12 mouse cellular contexts compared by ENCODE assay signal in genomic region chr7:110903226-110903625, GRCm38 (mm10). TPM values are rescaled to one million over a fixed set of nuclear protein-coding genes. Genes with fewer than 3 reads are reported as not detected.
A peak's percentile ranks its signal among the peaks of the same experiment; 100 is the strongest.
DNase-seq lines count a peak whose midpoint lies in the region; ATAC-seq and TF ChIP-seq lines count a peak whose summit lies in the region.
"Had no signal": no experiment of that assay in that cellular context is flagged by ENCODE, and none has a peak within 500 bp of the region (broad histone marks: within the 10 kb centered on the region; RNA-seq: fewer than 3 reads in every experiment).

No protein-coding gene starts in this region.

- peaks cover 23% of the 10 kb centered on the region for H3K4me1 ChIP-seq in G1E (ENCODE audit: insufficient read depth, low read depth, low read length)
- no peaks in the 10 kb centered on the region for H3K4me1 ChIP-seq in intestine, postnatal 0 days (replicated peaks; ENCODE audit: control insufficient read depth, insufficient read depth, low read length)
- peaks cover 2% of the 10 kb centered on the region; the same call in 1 of the 2 replicates for H3K4me1 ChIP-seq in lung, postnatal 0 days (ENCODE audit: insufficient read depth, low read depth, low read length)
- H3K4me1 ChIP-seq in forebrain, embryonic 12.5 days: no peaks in the 10 kb centered on the region
- H3K4me1 ChIP-seq: midbrain, embryonic 10.5 days; neural tube, embryonic 12.5 days had no signal

- intact Hi-C loops in left cerebral cortex, postnatal 4 days (cut with DNase I): no loop called here

- H3K4me2 ChIP-seq in intestine, postnatal 0 days (replicated peaks; ENCODE audit: low read depth): no peak overlapping the region
- no peak overlapping the region for H3K4me2 ChIP-seq in lung, postnatal 0 days (replicated peaks; ENCODE audit: low read depth, low read length)
- H3K4me2 ChIP-seq in forebrain, embryonic 12.5 days: no peak overlapping the region
- H3K4me2 ChIP-seq: neural tube, embryonic 12.5 days had no signal

- H3K36me3 ChIP-seq in G1E (replicated peaks): no peaks in the 10 kb centered on the region
- H3K36me3 ChIP-seq in intestine, postnatal 0 days (ENCODE audit: control insufficient read depth, insufficient read depth): peaks cover 4% of the 10 kb centered on the region; the same call in 1 of the 2 replicates
- no peaks in the 10 kb centered on the region for H3K36me3 ChIP-seq in lung, postnatal 0 days (ENCODE audit: insufficient read depth, low read length)
- no peaks in the 10 kb centered on the region for H3K36me3 ChIP-seq in forebrain, embryonic 12.5 days (replicated peaks)
- H3K36me3 ChIP-seq: midbrain, embryonic 10.5 days; neural tube, embryonic 12.5 days had no signal

- WGBS in intestine, postnatal 0 days: 62% methylated on average over 7 of the region's 7 CpGs
- WGBS in lung, postnatal 0 days: 33% methylated on average over 7 of the region's 7 CpGs
- WGBS in forebrain, embryonic 12.5 days: 87% methylated on average over 7 of the region's 7 CpGs

- H3K27ac ChIP-seq in intestine, postnatal 0 days (ENCODE audit: low read depth, low read length): no peak overlapping the region
- H3K27ac ChIP-seq in lung, postnatal 0 days (ENCODE audit: low read length): peak overlapping the region; percentile 32; the same call in 1 of the 2 replicates
- H3K27ac ChIP-seq in forebrain, embryonic 12.5 days: no peak overlapping the region
- H3K27ac ChIP-seq: midbrain, embryonic 10.5 days; neural tube, embryonic 12.5 days had no signal

- TF ChIP-seq CTCF in G1E (IDR thresholded peaks at IDR 0.05; ENCODE audit: low read depth, low read length): no peak
- no peak for TF ChIP-seq CTCF in intestine, postnatal 0 days (IDR thresholded peaks at IDR 0.05; ENCODE audit: low read depth)
- TF ChIP-seq CTCF in lung, postnatal 0 days (IDR thresholded peaks at IDR 0.05): no peak

- no peaks in the 10 kb centered on the region for H3K9me3 ChIP-seq in G1E (replicated peaks)
- H3K9me3 ChIP-seq in intestine, postnatal 0 days (ENCODE audit: control insufficient read depth): no peaks in the 10 kb centered on the region
- H3K9me3 ChIP-seq in lung, postnatal 0 days (ENCODE audit: low read length): no peaks in the 10 kb centered on the region
- H3K9me3 ChIP-seq in forebrain, embryonic 12.5 days: no peaks in the 10 kb centered on the region
- H3K9me3 ChIP-seq: midbrain, embryonic 10.5 days; neural tube, embryonic 12.5 days had no signal

- H3K27me3 ChIP-seq in G1E (ENCODE audit: insufficient read depth, low read length): peaks cover 2% of the 10 kb centered on the region; the same call in 1 of the 2 replicates
- H3K27me3 ChIP-seq in intestine, postnatal 0 days (replicated peaks; ENCODE audit: control insufficient read depth, insufficient read depth, low read length): no peaks in the 10 kb centered on the region
- H3K27me3 ChIP-seq in lung, postnatal 0 days (replicated peaks; ENCODE audit: insufficient read depth, low read length): no peaks in the 10 kb centered on the region
- H3K27me3 ChIP-seq in forebrain, embryonic 12.5 days: no peaks in the 10 kb centered on the region
- H3K27me3 ChIP-seq: neural tube, embryonic 12.5 days had no signal

- H3K4me3 ChIP-seq in G1E (ENCODE audit: low read depth, low read length): no peak overlapping the region
- H3K4me3 ChIP-seq in intestine, postnatal 0 days (ENCODE audit: low read depth, low read length): no peak overlapping the region
- no peak overlapping the region for H3K4me3 ChIP-seq in lung, postnatal 0 days (ENCODE audit: low read depth, low read length)
- no peak overlapping the region for H3K4me3 ChIP-seq in forebrain, embryonic 12.5 days (replicated peaks)
- H3K4me3 ChIP-seq: midbrain, embryonic 10.5 days; neural tube, embryonic 12.5 days had no signal

- peak; percentile 99 for TF ChIP-seq EP300 in lung, postnatal 0 days (IDR thresholded peaks at IDR 0.05)

- DNase-seq in G1E (ENCODE audit: low spot score): no peak
- peak; percentile 22 for DNase-seq in heart, adult 8-10 months (ENCODE audit: low spot score)
- peak; percentile 66 for DNase-seq in lung, postnatal 0 days (ENCODE audit: low spot score)
- no peak for DNase-seq in left cerebral cortex, postnatal 4 days
- DNase-seq in cerebellum, postnatal 10 days: no peak
- no peak for DNase-seq in layer of hippocampus, postnatal 14 days (ENCODE audit: low spot score in 2 of 2)
- DNase-seq: kidney, adult 18-20 months had no signal

- ATAC-seq in G1E (ENCODE audit: extremely low read depth, insufficient number of reproducible peaks, low FRiP score, poor library complexity, severe bottlenecking): peak; percentile 8; the same call in 1 of the 2 replicates
- 0 out of 2 replicates have a peak, but pooled peaks have one; percentile 12 for ATAC-seq in intestine, postnatal 0 days
- peak; percentile 93 for ATAC-seq in lung, postnatal 0 days
- no peak for ATAC-seq in forebrain, embryonic 12.5 days (ENCODE audit: low FRiP score)

- H3K9ac ChIP-seq in intestine, postnatal 0 days (ENCODE audit: low read depth, low read length): no peak overlapping the region
- H3K9ac ChIP-seq in lung, postnatal 0 days (replicated peaks; ENCODE audit: low read depth): no peak overlapping the region
- no peak overlapping the region for H3K9ac ChIP-seq in forebrain, embryonic 12.5 days
- H3K9ac ChIP-seq: neural tube, embryonic 12.5 days had no signal

RNA-seq across cellular contexts. Expression of gene Lyve1, which starts 40.2 kb away (rescaled TPM):
- total RNA-seq in G1E (2014; fragmentation: Nextera tagmentation): not detected in 2 replicates
- total RNA-seq in G1E (2017): 0.11 TPM in 1 of 2 replicates, not detected in the other
- not detected in 2 replicates for polyA plus RNA-seq in G1E (2012)
- total RNA-seq in heart, adult 8-10 months (2022): 10 to 100 TPM; 10.4 to 16.8 (median 13.0) TPM
- 26.9 and 29.9 TPM in 2 replicates for polyA plus RNA-seq in intestine, postnatal 0 days (2015; fragmentation: Nextera tagmentation; extraction: Ambion mirVana)
- polyA plus RNA-seq in lung, postnatal 0 days (2015; fragmentation: Nextera tagmentation; extraction: Ambion mirVana): 226 and 360 TPM in 2 replicates
- total RNA-seq in left cerebral cortex, postnatal 4 days (2021): 1 to 10 TPM; 4.0 to 5.1 TPM
- polyA plus RNA-seq in forebrain, embryonic 12.5 days (2016; fragmentation: Nextera tagmentation; extraction: Ambion mirVana): 3.0 and 3.3 TPM in 2 replicates
- 1 to 10 TPM; 2.5 to 3.5 TPM for total RNA-seq in layer of hippocampus, postnatal 14 days (2021)
- total RNA-seq: granulocyte monocyte progenitor cell, adult 5-6 weeks had no signal

RNA-seq across cellular contexts. Expression of gene Rnf141, which starts 59.0 kb away (rescaled TPM):
- total RNA-seq in G1E (2014; fragmentation: Nextera tagmentation) (28.2 and 38.6 TPM in 2 replicates), G1E (2017) (18.2 and 21.1 TPM in 2 replicates)
- 0.69 and 0.92 TPM in 2 replicates for polyA plus RNA-seq in G1E (2012)
- 10 to 100 TPM; 36.4 to 44.5 (median 39.8) TPM for total RNA-seq in heart, adult 8-10 months (2022)
- 31.0 and 33.5 TPM in 2 replicates for polyA plus RNA-seq in intestine, postnatal 0 days (2015; fragmentation: Nextera tagmentation; extraction: Ambion mirVana)
- polyA plus RNA-seq in lung, postnatal 0 days (2015; fragmentation: Nextera tagmentation; extraction: Ambion mirVana): 31.6 and 33.8 TPM in 2 replicates
- total RNA-seq in left cerebral cortex, postnatal 4 days (2021): 10 to 100 TPM; 85.2 to 93.9 TPM
- polyA plus RNA-seq in forebrain, embryonic 12.5 days (2016; fragmentation: Nextera tagmentation; extraction: Ambion mirVana): 25.8 and 29.1 TPM in 2 replicates
- 10 to 100 TPM; 80.5 to 82.7 TPM for total RNA-seq in layer of hippocampus, postnatal 14 days (2021)

Comparison
In these comparisons a context has a peak if more than half of its experiments do, and no peak if none do; other contexts are left out.
1. DNase-seq: peak in heart, adult 8-10 months (single experiment) and lung, postnatal 0 days (single experiment); none in G1E (single experiment), left cerebral cortex, postnatal 4 days (single experiment), cerebellum, postnatal 10 days (0 of 2) and layer of hippocampus, postnatal 14 days (0 of 2).